Mouse (Mus musculus) lung, postnatal 0 days (tissue): ENCODE results near the gene Krtap13-1.

Experiments
- CTCF ChIP-seq: IDR thresholded peaks from 2 replicates; pipeline ENCODE4 v1.5.1; 2016; ENCODE audit warnings: antibody characterized with exemption, mild to moderate bottlenecking
- EP300 ChIP-seq: IDR thresholded peaks from 2 replicates; pipeline ENCODE4 v1.6.1; 2016; ENCODE audit warnings: antibody characterized with exemption, mild to moderate bottlenecking, control low read depth

- no peak for TF ChIP-seq CTCF
- TF ChIP-seq EP300 = no peak
Measured at GRCm38 (mm10) chr16:88696256-88696655, 32.4 kb upstream of the Krtap13-1 start.
